Mouse (Mus musculus) right cerebral cortex, postnatal 14 days (tissue): ENCODE results near the gene Ccdc162.

ENCODE experiments used
- DNase-seq: peaks from one replicate; pipeline ENCODE4 v3.0.0; 2022

Ccdc162 gene

DNA sequence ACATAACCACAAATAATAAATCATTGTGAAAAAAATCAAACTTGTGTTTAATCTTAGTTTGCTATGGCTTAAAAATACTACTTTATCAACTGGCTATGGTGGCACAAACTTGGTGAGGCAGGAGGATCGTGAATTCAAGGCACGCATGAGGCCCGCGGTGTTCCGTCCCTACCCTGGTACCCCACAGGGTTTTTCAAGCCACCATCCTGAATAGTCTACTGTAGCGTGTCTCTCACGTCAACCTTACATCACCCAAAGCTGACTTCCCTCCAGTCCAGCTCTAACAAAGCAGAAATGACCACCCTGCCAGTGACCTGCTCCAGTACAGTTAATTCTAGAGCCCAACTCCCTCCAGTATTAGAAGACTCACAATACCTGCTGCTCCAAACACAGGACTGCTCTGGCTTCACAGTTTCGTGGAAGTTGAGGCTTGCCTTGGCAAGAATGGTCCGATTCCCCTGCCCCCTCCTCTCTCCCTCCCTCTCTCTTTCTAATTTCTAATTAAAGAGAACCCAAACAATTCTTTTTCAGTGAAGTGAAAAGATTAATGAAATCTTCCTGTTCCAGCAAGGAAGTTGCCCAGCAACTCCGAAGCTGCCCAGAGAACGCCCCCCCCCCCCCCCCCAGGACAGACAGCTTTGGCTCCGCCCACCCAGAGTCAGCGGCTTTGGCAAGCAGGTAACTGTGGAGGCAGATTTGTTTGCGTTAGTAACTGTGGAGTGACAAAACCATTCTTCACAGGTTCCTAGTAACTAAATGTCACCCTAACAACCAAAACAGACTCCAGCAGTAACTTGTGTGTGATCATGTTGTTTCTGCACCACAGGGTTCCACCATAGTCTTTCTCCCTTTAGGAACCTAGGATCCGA lies at the start of gene Ccdc162:
TSS of gene Ccdc162 (minus strand) at position 606 of the 869 bp plus-strand sequence.
- no peak for DNase-seq

DNA sequence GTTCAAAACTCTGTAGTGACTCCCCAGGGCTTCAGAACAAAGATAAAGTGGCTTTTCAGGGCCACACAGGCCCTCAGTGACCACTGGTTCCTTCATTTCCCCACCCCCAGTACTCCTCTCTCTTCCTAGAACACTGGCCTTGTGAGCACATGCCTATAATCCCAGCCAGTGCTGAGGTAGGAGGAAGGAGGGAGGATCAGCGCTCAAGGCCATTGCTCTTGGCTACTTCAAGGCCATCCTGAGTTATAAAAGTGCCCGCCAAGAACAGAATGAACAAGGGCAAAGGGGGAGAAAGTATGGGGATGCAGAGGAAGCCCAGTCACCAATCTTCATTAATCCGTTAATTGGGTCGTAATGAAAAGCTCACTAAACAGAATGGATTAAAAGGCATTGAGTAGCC lies 49.2 kb upstream of the Ccdc162 start:
- DNase-seq = no peak

DNA sequence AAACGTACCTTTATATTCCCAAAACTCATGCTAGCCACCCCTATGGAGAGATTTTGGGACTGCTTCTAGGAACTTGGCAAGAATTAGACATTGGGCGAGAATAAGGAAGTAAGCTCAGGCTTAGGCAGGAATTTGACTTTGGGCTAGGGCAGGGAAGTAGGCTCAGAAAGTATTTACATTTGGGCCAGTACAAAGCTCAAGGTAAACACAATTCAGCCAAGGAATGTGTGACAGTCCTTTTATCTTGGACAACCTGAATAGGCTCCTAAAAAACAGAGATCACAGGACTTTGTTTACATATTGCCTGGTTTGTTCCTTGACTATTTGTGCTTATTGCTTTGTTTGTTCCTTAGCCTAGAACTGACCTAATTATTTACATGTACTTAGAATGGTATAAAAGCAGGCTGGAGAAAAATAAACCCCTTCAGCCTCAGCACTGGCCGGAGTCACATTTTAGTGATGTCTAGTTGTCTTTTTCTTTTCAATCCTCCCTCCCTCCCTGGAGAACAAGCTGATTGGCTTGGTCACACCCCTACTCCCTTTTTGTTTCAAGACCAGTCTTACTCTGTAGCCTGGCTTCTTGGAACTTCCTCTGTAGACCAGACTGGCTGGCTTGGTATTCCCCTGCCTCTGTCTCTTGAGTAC lies 47.4 kb upstream of the Ccdc162 start:
- DNase-seq = no peak

DNA sequence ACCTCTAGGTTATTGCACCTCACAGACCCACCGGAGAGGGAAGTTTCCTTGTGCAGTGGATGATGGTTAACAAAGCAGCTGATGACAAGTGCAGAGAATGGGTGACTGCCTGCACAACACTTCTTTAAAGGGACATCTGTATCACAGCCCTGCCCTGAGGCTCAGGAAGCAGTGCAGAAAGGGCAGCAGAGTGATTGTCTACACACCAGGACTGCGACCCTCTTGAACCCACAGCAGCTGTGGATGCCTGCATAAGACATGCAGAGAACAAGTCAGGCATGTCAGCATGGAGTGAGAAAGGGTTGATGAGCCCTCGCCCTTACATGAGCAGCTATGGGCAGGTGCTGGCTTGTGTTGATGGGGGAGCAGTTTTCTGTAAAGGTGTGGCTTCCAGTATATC lies 44.4 kb upstream of the Ccdc162 start:
- no peak for DNase-seq

DNA sequence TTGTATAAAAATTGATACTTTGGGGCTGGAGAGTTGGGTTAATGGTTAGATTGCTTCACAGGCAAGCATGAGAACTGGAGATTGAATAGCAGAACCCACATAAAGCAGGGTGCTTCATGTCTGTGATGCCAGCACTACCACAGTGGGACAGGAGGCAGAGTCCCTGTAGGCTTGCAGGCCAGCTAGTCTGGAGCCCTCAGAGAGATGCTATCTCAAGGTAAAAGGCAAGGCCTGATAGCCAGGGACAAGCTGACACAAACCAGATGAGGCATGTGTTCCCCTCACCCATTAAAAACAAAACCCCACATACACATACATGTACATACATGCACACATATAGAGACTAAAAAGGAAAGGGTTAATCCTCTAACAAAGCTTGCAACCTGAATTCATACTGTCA lies 41.6 kb upstream of the Ccdc162 start:
- DNase-seq = no peak

DNA sequence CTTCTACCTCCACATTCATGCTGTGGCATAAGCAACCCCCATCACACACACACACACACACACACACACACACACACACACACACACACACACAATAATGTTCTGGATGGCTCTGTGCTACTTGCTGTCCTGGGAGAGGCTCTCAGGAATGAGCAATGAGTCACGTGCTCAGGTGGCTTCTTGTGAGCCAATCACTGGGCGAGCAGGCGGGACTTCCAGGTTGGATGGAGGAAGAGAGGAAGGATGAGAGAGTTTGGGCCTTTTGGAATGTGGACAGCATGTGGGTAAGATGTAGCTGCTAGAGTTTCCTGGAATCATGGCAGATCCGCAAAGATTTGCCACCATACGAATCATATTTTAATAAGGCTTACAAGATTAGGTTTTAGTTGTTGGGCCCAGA lies 40.8 kb upstream of the Ccdc162 start:
- no peak for DNase-seq

DNA sequence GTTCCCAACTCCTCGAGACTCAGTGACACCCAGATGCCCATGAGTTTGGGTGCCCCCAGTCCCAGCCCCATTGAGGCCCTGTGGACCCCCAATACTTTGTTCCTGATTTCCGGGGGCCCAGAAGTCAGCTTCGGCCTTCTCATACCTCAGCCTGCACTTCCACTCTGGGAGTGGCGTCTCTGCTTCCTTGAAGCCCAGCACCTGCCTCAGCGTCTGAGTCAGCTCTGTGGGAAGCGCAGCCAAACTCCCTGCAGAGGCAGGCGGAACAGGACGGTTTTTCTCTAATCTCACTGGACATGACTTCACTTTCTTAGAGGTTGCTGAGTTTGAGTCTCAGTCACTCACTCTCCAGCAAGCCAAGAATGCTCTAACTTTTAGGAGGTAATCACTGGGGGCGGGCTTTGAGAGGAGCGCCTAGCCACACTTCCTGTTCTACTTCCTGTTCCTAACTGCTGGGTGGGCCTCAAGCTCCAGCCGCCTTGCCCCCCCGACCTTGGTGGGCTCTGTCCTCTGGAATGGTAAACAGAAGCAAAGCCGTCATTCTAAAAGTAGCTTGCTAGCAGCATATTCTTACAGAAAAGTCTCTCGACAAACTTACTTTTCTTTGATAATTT lies 35.5 kb upstream of the Ccdc162 start:
- no peak for DNase-seq

DNA sequence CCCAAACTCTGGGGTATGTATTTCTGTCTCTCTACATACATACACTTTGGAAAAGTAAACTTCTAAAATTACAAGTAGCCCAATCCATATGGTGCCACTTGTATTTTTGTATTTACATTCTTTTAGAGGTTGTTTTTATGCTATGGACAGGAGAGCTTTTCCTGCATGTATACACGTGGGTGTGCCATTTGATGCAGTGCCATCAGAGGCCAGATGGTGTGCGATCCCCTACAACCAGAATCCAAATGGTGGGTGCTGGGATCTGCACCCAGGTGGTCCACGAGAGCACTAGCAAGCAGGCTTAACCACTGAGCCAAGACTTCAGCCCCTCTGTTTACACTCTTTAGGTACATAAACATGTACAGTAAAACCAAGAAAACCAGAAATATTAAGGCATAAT lies 32.9 kb upstream of the Ccdc162 start:
- DNase-seq = no peak

DNA sequence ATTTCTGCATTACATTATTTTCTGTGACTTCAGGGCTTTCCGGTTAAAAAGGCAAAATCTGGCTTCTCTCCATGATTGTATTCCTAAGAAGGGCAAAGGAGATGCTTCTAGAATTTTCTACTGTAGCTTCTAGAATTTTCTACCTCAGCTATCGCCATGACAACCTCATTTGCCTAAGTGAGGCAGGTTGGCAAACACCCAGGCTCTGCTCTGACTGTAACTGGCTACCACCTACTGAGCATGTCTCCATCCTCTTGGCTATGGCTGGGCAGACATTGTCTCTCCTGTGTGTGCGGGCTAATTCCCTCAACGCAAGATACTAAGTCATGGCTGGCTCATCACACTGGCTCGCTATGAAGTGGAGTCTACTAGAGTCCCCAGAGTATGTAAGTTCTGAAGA lies 30.1 kb upstream of the Ccdc162 start:
- peak; percentile 76 for DNase-seq

DNA sequence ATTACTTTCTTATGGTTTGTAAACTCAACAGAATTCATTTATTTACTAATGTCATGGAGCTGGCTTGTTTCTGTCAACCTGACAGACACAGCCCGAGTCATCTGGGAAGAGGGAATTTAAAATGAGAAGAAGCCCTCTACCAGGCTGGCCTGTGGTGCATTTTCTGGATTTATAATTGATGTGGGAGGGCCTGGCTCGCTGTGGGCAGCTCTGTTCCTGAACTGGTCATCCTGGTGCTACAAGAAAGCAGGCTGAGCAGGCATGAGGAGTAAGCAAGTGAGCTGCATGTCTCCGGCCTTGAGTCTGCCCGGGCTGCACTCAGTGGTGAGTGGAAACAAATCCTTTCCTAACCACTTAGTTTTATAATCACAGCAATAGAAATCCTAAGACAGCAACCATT lies 27.6 kb upstream of the Ccdc162 start:
- DNase-seq = no peak

DNA sequence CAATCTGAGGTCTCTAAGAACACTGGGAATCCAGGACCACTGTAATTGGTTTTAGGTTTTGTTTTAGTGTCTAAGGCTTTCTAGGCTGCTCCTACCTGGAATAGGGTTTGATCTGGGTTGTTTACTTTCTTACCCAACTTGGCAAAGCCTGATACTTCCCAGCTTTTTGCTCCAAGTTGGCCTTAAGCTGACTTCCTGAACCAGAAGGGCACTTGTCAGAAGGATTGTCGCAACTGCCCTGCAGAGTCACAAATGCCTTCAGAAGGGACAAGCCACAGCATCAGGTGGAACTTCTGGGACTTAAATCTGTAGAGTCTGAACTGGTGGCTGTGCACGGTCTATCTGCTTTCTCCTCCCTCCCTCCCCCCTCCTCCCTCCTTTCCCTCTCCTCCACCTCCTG lies 23.8 kb upstream of the Ccdc162 start:
- DNase-seq = no peak

DNA sequence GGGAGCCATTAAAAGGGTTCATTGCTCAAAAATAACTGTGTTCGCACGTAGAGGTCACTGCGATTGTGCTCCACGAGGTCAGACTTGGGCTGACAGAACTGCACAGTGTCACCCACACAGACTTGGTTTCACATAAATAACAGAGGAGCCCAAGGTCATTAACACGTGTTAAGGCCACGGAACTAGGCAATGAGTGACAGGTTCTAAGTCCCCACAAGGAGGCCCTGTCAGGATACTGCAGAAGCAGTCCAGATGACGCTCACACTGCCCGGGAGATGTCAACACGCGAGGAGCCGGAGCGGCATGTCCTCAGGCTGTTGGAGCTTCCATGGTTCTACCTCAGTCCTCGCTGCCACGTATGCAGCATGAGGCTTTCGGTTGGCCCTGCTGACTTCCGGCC lies 20.8 kb upstream of the Ccdc162 start:
- DNase-seq = no peak

DNA sequence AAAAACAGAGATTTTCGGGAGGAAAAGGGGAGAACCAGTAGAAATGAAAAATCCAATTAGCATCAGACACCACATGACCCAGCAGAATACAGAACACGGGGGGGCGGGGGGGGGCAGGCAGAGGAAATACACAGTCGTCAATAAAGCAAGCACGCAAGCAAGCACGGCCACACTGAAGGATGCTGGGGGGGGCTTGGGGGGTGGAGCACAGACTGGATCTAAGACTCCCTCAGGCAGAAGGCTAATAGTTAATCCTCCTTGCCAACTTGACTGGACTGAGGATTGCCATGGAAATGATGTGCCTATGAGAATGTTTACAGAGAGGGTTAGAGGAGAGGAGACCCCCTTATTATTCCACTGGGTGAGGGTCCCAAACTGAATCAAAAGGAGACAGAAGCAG lies 19.0 kb upstream of the Ccdc162 start:
- no peak for DNase-seq

DNA sequence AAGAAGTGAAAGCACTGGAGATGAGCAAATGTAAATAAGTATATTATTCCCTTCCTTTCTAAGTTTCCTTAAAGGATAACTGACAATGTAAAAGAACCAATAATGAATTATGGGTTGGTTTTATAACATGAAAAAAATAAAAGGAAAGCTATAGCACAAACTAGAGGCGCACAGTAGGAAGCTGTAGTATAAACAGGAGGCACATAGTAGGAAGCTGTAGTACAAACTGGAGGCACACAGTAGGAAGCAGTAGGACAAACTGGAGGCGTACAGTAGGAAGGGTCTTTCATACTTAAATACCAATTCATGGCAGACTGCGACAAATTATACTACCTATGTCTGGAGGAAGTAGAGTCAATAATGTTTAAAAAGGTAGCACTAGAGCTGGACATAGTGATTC lies 16.8 kb upstream of the Ccdc162 start:
- no peak for DNase-seq

DNA sequence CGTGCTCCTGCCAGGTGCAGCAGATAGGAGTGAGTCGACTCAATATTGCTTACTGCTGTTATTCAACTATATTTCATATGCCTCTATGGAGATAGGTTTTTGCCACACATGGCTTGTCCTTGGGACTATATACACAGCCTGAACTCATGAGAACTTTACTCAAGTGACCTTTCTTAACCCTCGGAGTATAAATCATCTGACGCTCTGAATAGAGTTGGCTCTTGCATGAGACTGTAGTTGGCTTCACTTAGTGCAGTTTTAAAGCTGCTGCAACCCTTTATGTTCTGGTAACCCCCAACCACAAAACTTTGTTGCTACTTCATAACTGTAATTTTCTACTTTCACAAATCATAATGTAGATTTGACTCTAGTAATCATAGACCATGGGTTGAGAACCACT lies 15.5 kb upstream of the Ccdc162 start:
- DNase-seq = no peak

DNA sequence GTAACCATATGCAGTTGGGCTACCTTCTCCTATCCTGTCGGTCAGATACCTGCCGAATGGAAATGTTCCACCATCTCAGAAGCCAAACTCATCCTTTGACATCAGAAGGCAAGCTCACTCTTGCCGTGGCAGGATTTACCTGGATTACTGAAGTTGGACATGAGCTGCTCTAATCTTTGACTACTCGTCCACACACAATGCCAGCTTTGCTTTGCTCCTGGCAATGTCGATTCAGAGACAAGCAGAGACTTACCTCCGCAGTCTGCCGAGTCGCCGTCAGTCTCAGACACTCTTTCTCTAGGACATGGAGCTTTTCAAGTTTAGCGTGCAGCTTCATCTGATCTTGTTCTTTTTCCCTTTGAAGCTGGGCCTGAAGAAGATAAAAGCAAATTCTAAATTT lies 14.3 kb upstream of the Ccdc162 start:
- DNase-seq = no peak

DNA sequence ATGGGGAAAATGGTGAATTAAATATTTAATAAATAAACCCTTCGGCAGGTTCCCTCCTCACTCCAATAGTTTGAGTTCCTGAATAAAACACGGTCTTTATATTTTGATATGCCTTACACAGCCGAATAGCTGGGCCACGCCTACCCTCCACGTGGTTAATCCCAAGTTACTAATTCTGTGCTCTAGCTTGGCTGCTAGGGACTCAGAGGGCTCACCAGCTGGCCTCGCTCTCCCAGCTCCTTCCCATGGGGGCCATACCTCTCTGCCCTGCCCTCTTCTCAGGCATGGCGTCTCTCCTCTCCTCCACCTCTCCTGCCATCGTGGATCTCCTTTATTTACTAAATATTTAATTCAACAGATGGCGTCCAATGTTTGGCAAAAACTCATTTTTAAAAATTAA lies 9.8 kb upstream of the Ccdc162 start:
- DNase-seq = no peak

DNA sequence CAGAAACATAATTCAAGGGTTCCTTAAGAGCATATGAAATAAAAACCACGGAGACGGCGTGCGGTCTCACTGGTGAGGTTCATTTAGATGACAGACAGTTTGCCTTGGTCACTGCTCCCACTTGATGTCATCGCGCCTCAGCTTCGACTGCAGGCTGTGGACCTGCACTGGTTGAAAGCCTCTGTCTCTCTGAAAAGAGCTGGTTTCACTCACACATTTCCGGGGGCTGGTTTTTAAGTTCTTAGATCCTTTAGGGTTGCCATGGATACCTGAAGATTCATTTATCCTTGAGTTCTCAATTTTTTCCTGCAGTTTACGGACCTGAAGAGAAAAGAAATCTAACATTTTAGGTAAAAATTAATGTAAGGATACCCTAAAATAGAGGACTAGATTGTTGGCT lies 3.2 kb upstream of the Ccdc162 start:
- DNase-seq = no peak

DNA sequence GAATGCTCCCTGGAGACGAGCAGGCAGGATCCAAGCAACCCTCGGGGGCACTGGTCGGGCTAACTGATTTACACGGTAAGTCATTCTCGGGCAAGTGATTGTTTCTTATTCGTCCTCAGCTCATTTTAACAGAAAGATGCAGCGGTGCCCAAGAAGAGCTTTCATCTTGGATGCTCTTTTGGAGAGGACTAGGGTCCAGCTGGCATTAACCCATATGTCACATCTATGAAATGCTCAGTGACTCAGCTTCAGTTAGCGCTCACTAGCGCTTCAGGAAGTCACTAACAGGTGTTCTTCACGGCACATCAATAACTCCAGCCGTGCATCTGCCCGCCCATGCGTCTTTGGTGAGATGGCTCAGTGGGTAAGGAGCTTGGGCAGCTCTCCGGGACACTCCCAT lies 877 bp downstream of the Ccdc162 start:
- DNase-seq = no peak

DNA sequence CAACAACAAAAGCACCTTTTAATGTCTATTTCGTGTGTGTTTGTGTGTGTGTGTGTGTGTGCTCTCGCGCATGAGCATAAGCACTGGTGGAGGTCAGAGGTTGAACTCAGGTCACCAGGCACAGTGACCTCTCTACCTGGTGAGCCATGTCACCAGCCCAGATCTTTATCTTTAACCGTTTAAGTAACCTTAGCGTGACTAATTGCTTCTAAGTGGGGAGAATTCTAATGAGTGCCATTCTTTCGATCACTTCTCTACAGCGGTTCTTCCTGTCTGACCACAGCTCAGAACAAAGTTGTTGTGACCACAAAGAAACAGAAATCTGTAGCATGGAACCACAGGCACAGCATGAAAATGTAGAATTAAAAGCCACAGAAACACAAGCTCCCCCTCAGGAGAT lies 5.0 kb downstream of the Ccdc162 start:
- DNase-seq = no peak

DNA sequence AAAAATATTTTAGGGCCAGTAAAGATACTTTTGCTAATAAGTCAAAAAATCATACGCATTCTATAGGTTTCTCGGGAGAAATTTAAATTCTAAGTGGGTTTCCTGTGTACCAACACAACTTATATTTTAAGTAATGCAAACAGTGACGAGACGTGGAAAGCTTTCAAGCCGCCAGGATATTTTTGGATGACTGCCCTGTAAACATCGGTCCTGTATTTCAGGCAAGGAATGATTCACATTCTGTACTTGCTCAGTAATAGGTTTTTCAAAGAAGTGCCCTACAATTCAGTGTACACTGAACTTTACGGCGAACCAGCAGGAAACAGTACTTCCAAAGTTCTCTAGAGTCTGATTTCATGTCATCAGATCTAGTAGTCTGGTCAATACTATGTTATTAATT lies 5.7 kb downstream of the Ccdc162 start:
- no peak for DNase-seq

DNA sequence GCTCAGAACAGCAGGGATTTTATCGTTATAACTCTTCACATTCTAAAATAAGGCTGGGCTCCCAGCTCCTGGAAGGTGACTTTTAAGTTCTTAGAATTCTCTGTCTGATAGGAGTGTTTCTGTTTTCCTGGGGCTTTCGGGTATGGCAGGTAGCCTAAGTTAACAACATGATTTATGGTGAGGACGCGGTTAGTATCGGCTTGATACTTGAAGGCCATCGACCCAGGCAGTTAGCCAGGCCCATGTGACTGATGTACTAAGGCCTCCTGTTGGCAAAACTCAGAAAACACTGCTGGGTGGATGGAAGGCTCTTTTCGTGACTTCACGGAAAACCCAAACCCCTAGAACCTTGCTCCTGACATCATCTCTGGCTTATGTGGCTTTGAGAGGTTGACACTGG lies 7.1 kb downstream of the Ccdc162 start:
- no peak for DNase-seq

DNA sequence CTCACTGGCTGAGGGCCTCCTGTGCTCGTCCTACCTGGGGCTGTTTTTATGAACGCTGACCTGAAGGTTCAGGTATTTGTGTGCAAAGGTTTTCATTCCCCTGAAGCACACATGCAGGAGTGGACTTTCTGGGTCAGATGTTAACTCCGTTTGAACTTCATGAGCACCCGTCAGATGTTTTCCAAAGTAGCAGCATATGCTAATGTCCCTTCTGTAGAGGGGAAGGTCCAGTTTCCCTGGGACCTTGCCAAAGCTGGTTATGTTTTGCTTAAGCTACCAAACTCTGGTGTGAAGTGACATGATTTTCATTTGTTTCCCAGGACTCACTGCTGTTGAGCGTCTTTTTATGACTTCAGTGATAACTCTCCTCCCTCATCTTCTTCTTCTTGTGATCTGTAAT lies 16.8 kb downstream of the Ccdc162 start:
- no peak for DNase-seq

DNA sequence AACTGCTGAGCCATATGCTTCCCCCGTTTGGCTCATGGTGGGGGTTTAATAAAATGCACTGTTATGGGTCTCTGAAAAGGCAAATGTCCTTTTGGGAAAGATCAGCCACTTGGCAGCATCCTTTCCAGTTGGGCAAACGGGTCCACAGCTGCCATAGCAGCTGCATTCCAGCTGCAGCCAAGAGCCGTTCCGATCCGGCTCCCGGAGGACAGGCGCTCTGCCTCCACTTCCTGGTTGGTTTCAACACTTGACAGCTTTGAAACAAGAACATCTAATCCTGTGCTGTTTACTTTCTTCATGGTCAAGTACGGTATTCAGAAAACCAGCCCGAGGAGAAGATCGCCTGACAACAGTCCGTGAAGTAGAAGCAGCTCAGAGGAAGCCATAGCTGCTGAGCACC lies 19.4 kb downstream of the Ccdc162 start:
- no peak for DNase-seq
